Mouse (Mus musculus) heart, embryonic 15.5 days (tissue): ENCODE data around the gene Micall2. TPM values are rescaled to one million over a fixed set of nuclear protein-coding genes. Genes with fewer than 3 reads are reported as not detected.
A peak's percentile ranks its signal among the peaks of the same experiment; 100 is the strongest.
"Not testable (repeated sequence)": the region's sequence is repeated elsewhere in the genome, so short reads cannot be mapped to it uniquely, and the experiment has no call there.

Experiments used
- ATAC-seq: fragments of 200-750 bp; cut with Nextera tagmentation; replicated peaks from 2 replicates; pipeline ENCODE4 v1.8.0; 2017; ENCODE audit warnings: low read depth, moderate TSS enrichment; ENCODE audit not compliant: insufficient number of reproducible peaks, insufficient read depth, low FRiP score
- H3K27ac ChIP-seq: fragments of 300-500 bp; sonication (generic); 2 replicates; pipeline ENCODE4 v1.5.1; 2015; ENCODE audit warnings: mild to moderate bottlenecking, inconsistent platforms
- H3K27me3 ChIP-seq: fragments of 300-500 bp; sonication (generic); 2 replicates; pipeline ENCODE4 v1.6.1; 2015; ENCODE audit warnings: inconsistent platforms
- H3K36me3 ChIP-seq: fragments of 300-500 bp; sonication (generic); 2 replicates; pipeline ENCODE4 v1.6.1; 2015; ENCODE audit warnings: mild to moderate bottlenecking, inconsistent platforms
- H3K4me1 ChIP-seq: fragments of 300-500 bp; sonication (generic); replicated peaks from 2 replicates; pipeline ENCODE4 v1.6.1; 2015; ENCODE audit warnings: inconsistent platforms
- H3K4me2 ChIP-seq: fragments of 300-500 bp; sonication (generic); 2 replicates; pipeline ENCODE4 v1.6.1; 2015; ENCODE audit warnings: inconsistent platforms, mild to moderate bottlenecking, moderate library complexity
- H3K4me3 ChIP-seq: fragments of 300-500 bp; sonication (generic); 2 replicates; pipeline ENCODE4 v1.5.1; 2015; ENCODE audit warnings: mild to moderate bottlenecking, inconsistent platforms
- H3K9ac ChIP-seq: fragments of 300-500 bp; sonication (generic); 2 replicates; pipeline ENCODE4 v1.6.1; 2015; ENCODE audit warnings: mild to moderate bottlenecking, inconsistent platforms
- H3K9me3 ChIP-seq: fragments of 300-500 bp; sonication (generic); replicated peaks from 2 replicates; pipeline ENCODE4 v1.6.1; 2016; ENCODE audit warnings: inconsistent platforms
- WGBS: fragments of 180-500 bp; shearing (Covaris S2); methylation state at CpG from one replicate; pipeline ENCODE4 v1.1.7; 2015; ENCODE audit warnings: mixed read lengths; 5-methylcytosine and 5-hydroxymethylcytosine counted together
- polyA plus RNA-seq: library from polyadenylated mRNA; unstranded; fragments of >200 nt; fragmentation: Nextera tagmentation; extraction: Ambion mirVana; gene quantifications from 2 replicates; pipeline ENCODE4 v1.2.1, GENCODE M21; 2015

Micall2 gene
- polyA plus RNA-seq, 1 experiment from 2014 or later: 1.3 TPM

GRCm38 (mm10) chr5:139696954-139697353 is 39.2 kb downstream of the Micall2 start:
- 83% methylated on average over 6 of the region's 6 CpGs for WGBS
- no peak overlapping the region for H3K9ac ChIP-seq
- ATAC-seq: no peak
- H3K27ac ChIP-seq: no peak overlapping the region
- H3K4me1 ChIP-seq: 0 out of 2 replicates have a peak, but pooled peaks cover 5% of the 10 kb centered on the region
- no peak overlapping the region for H3K4me3 ChIP-seq
- no peaks in the 10 kb centered on the region for H3K9me3 ChIP-seq
- no peak overlapping the region for H3K4me2 ChIP-seq
- no peaks in the 10 kb centered on the region for H3K27me3 ChIP-seq
- no peaks in the 10 kb centered on the region for H3K36me3 ChIP-seq

- not testable (repeated sequence) for H3K9ac ChIP-seq, ATAC-seq, H3K27ac ChIP-seq, H3K36me3 ChIP-seq, H3K9me3 ChIP-seq, H3K4me3 ChIP-seq, H3K4me1 ChIP-seq, H3K4me2 ChIP-seq, H3K27me3 ChIP-seq
- WGBS: 64% methylated on average over 3 of the region's 3 CpGs
Measured at GRCm38 (mm10) chr5:139695876-139696275, 40.3 kb downstream of the Micall2 start.

GRCm38 (mm10) chr5:139694989-139695571 is 41.1 kb downstream of the Micall2 start:
- Histone ChIP-seq H3K4me3 (no peak overlapping the region), H3K36me3 (no peaks in the 10 kb centered on the region), H3K4me1 (0 out of 2 replicates have a peak, but pooled peaks cover 5% of the 10 kb centered on the region), H3K9me3 (no peaks in the 10 kb centered on the region), H3K27ac (no peak overlapping the region), H3K4me2 (no peak overlapping the region), H3K27me3 (no peaks in the 10 kb centered on the region), H3K9ac (no peak overlapping the region)
- ATAC-seq: no peak
- 20% methylated on average over 7 of the region's 7 CpGs for WGBS

GRCm38 (mm10) chr5:139694292-139694988 is 41.7 kb downstream of the Micall2 start:
- no peaks in the 10 kb centered on the region for H3K36me3 ChIP-seq
- no peak overlapping the region for H3K4me3 ChIP-seq
- H3K27me3 ChIP-seq: no peaks in the 10 kb centered on the region
- H3K27ac ChIP-seq: no peak overlapping the region
- 0 out of 2 replicates have a peak, but pooled peaks cover 5% of the 10 kb centered on the region for H3K4me1 ChIP-seq
- no peak for ATAC-seq
- 51% methylated on average over 16 of the region's 16 CpGs for WGBS
- H3K4me2 ChIP-seq: no peak overlapping the region
- no peaks in the 10 kb centered on the region for H3K9me3 ChIP-seq
- no peak overlapping the region for H3K9ac ChIP-seq

- Histone ChIP-seq H3K4me2 (no peak overlapping the region), H3K27ac (no peak overlapping the region), H3K36me3 (no peaks in the 10 kb centered on the region), H3K4me1 (0 out of 2 replicates have a peak, but pooled peaks cover 5% of the 10 kb centered on the region), H3K27me3 (peaks cover 30% of the 10 kb centered on the region), H3K9me3 (no peaks in the 10 kb centered on the region), H3K9ac (no peak overlapping the region), H3K4me3 (no peak overlapping the region)
- 67% methylated on average over 9 of the region's 9 CpGs for WGBS
- no peak for ATAC-seq
Measured at GRCm38 (mm10) chr5:139690791-139691190, 45.3 kb downstream of the Micall2 start.

GRCm38 (mm10) chr5:139688356-139688755 is 47.8 kb downstream of the Micall2 start:
- no peak for ATAC-seq
- Histone ChIP-seq H3K9me3 (no peaks in the 10 kb centered on the region), H3K4me1 (no peaks in the 10 kb centered on the region), H3K4me2 (no peak overlapping the region), H3K9ac (no peak overlapping the region), H3K27me3 (peaks cover 55% of the 10 kb centered on the region), H3K36me3 (no peaks in the 10 kb centered on the region), H3K4me3 (no peak overlapping the region), H3K27ac (no peak overlapping the region)
- WGBS: 74% methylated on average over 12 of the region's 12 CpGs

- Histone ChIP-seq H3K4me1 (no peaks in the 10 kb centered on the region), H3K4me3 (no peak overlapping the region), H3K9me3 (no peaks in the 10 kb centered on the region), H3K36me3 (no peaks in the 10 kb centered on the region), H3K9ac (no peak overlapping the region), H3K27me3 (peaks cover 61% of the 10 kb centered on the region), H3K4me2 (no peak overlapping the region), H3K27ac (no peak overlapping the region)
- 5% methylated on average over 13 of the region's 13 CpGs for WGBS
- no peak for ATAC-seq
Measured at GRCm38 (mm10) chr5:139687646-139688045, 48.5 kb downstream of the Micall2 start.

GRCm38 (mm10) chr5:139686530-139687249 is 49.4 kb downstream of the Micall2 start:
- Histone ChIP-seq H3K27me3 (peaks cover 70% of the 10 kb centered on the region), H3K4me3 (no peak overlapping the region), H3K9ac (no peak overlapping the region), H3K36me3 (no peaks in the 10 kb centered on the region), H3K4me1 (no peaks in the 10 kb centered on the region), H3K27ac (no peak overlapping the region), H3K4me2 (0 out of 2 replicates have a peak overlapping the region, but pooled peaks have one; percentile 16), H3K9me3 (no peaks in the 10 kb centered on the region)
- peak; percentile 59 for ATAC-seq
- WGBS: 24% methylated on average over 21 of the region's 21 CpGs

- Histone ChIP-seq H3K27me3 (peaks cover 89% of the 10 kb centered on the region), H3K4me1 (no peaks in the 10 kb centered on the region), H3K9me3 (no peaks in the 10 kb centered on the region), H3K36me3 (no peaks in the 10 kb centered on the region), H3K4me2 (no peak overlapping the region), H3K9ac (no peak overlapping the region), H3K4me3 (no peak overlapping the region), H3K27ac (no peak overlapping the region)
- no peak for ATAC-seq
- WGBS: 11% methylated on average over 2 of the region's 2 CpGs
Measured at GRCm38 (mm10) chr5:139683228-139683627, 52.9 kb downstream of the Micall2 start.

GRCm38 (mm10) chr5:139682631-139682977 is 53.5 kb downstream of the Micall2 start:
- 5% methylated on average over 7 of the region's 7 CpGs for WGBS
- Histone ChIP-seq H3K27ac (no peak overlapping the region), H3K4me1 (no peaks in the 10 kb centered on the region), H3K36me3 (no peaks in the 10 kb centered on the region), H3K9me3 (no peaks in the 10 kb centered on the region), H3K4me3 (no peak overlapping the region), H3K4me2 (no peak overlapping the region), H3K27me3 (peaks cover 83% of the 10 kb centered on the region), H3K9ac (no peak overlapping the region)
- no peak for ATAC-seq

GRCm38 (mm10) chr5:139681832-139682630 is 54.1 kb downstream of the Micall2 start:
- H3K4me1 ChIP-seq: no peaks in the 10 kb centered on the region
- no peak overlapping the region for H3K9ac ChIP-seq
- peaks cover 77% of the 10 kb centered on the region for H3K27me3 ChIP-seq
- H3K4me3 ChIP-seq: no peak overlapping the region
- H3K9me3 ChIP-seq: no peaks in the 10 kb centered on the region
- no peaks in the 10 kb centered on the region for H3K36me3 ChIP-seq
- WGBS: 7% methylated on average over 20 of the region's 20 CpGs
- no peak overlapping the region for H3K4me2 ChIP-seq
- no peak overlapping the region for H3K27ac ChIP-seq
- ATAC-seq: no peak
